Mouse (Mus musculus) midbrain, embryonic 13.5 days (tissue): ENCODE data around the gene Abcg5. TPM values are rescaled to one million over a fixed set of nuclear protein-coding genes. Genes with fewer than 3 reads are reported as not detected.

Experiments
- polyA plus RNA-seq: library from polyadenylated mRNA; unstranded; fragments of >200 nt; fragmentation: Nextera tagmentation; extraction: Ambion mirVana; gene quantifications from 2 replicates; pipeline ENCODE4 v1.2.1, GENCODE M21; 2015

The Abcg5 gene
- polyA plus RNA-seq, 1 experiment from 2014 or later: 3.0 TPM

Other genes with a start within 250 kb of the Abcg5 start
- 6.8 and 7.6 TPM in 2 replicates for gene Thada, start 216.8 kb downstream of the Abcg5 start, polyA plus RNA-seq
- 1.6 and 1.7 TPM in 2 replicates for gene Plekhh2, start 171.1 kb downstream of the Abcg5 start, polyA plus RNA-seq
- 33.3 and 35.9 TPM in 2 replicates for gene Dync2li1, start 56.5 kb downstream of the Abcg5 start, polyA plus RNA-seq
- 0.11 TPM in 1 of 2 replicates, not detected in the other for gene Abcg8, start 6.7 kb downstream of the Abcg5 start, polyA plus RNA-seq
- gene Lrpprc, start 107.8 kb upstream of the Abcg5 start, polyA plus RNA-seq: 42.0 and 44.3 TPM in 2 replicates